29 mouse cellular contexts compared by ENCODE assay signal in genomic region chr11:24688160-24688782, GRCm38 (mm10).
"Had no signal": no experiment of that assay in that cellular context is flagged by ENCODE, and none has a peak within 500 bp of the region (broad histone marks: within the 10 kb centered on the region; RNA-seq: fewer than 3 reads in every experiment).

No protein-coding gene starts in this region.

- H3K4me2 ChIP-seq: limb, embryonic 15.5 days; liver, embryonic 11.5 days; liver, embryonic 12.5 days; liver, embryonic 13.5 days; liver, embryonic 15.5 days; lung, embryonic 14.5 days; lung, embryonic 15.5 days; midbrain, embryonic 11.5 days; midbrain, embryonic 12.5 days; midbrain, embryonic 13.5 days; midbrain, embryonic 15.5 days had no signal

- DNase-seq: left cerebral cortex, postnatal 4 days; liver; liver, embryonic 13.5 days; liver, postnatal 0 days; lung, adult 18-20 months; lung, adult 2 months; lung, embryonic 14.5 days; lung, postnatal 10 days; lung, postnatal 14 days; lung, postnatal 36 days; lung, postnatal 4 days; midbrain, embryonic 14.5 days had no signal

- H3K36me3 ChIP-seq: limb, embryonic 15.5 days; liver, embryonic 12.5 days; liver, embryonic 13.5 days; liver, embryonic 15.5 days; lung, embryonic 15.5 days; midbrain, embryonic 10.5 days; midbrain, embryonic 12.5 days; midbrain, embryonic 13.5 days; midbrain, embryonic 15.5 days had no signal

- H3K4me1 ChIP-seq: limb, embryonic 15.5 days; liver, embryonic 12.5 days; liver, embryonic 13.5 days; liver, embryonic 15.5 days; lung, embryonic 15.5 days; megakaryocyte, embryonic 14.5 days; midbrain, embryonic 10.5 days; midbrain, embryonic 12.5 days; midbrain, embryonic 13.5 days; midbrain, embryonic 15.5 days had no signal

- H3K9me3 ChIP-seq: limb, embryonic 15.5 days; liver, embryonic 12.5 days; liver, embryonic 13.5 days; liver, embryonic 15.5 days; lung, embryonic 15.5 days; midbrain, embryonic 10.5 days; midbrain, embryonic 12.5 days; midbrain, embryonic 13.5 days; midbrain, embryonic 15.5 days had no signal

- ATAC-seq: liver, embryonic 12.5 days; liver, postnatal 0 days; lung, postnatal 0 days; midbrain, embryonic 13.5 days; midbrain, embryonic 15.5 days; midbrain, embryonic 16.5 days had no signal

- H3K4me3 ChIP-seq: left cerebral cortex, adult 2 months; limb, embryonic 15.5 days; liver, embryonic 12.5 days; liver, embryonic 13.5 days; liver, embryonic 15.5 days; lung, embryonic 15.5 days; megakaryocyte, embryonic 14.5 days; midbrain, embryonic 10.5 days; midbrain, embryonic 12.5 days; midbrain, embryonic 13.5 days; midbrain, embryonic 15.5 days; myocyte had no signal

- H3K9ac ChIP-seq: limb, embryonic 15.5 days; liver, embryonic 12.5 days; liver, embryonic 13.5 days; liver, embryonic 14.5 days; liver, embryonic 15.5 days; liver, postnatal 0 days; lung, embryonic 14.5 days; lung, embryonic 15.5 days; midbrain, embryonic 12.5 days; midbrain, embryonic 13.5 days; midbrain, embryonic 15.5 days had no signal

- H3K27me3 ChIP-seq: limb, embryonic 15.5 days; liver, embryonic 12.5 days; liver, embryonic 13.5 days; liver, embryonic 15.5 days; lung, embryonic 15.5 days; megakaryocyte, embryonic 14.5 days; midbrain, embryonic 12.5 days; midbrain, embryonic 13.5 days; midbrain, embryonic 15.5 days had no signal

- H3K27ac ChIP-seq: left cerebral cortex, adult 2 months; limb, embryonic 15.5 days; liver, embryonic 12.5 days; liver, embryonic 13.5 days; liver, embryonic 14.5 days; liver, embryonic 15.5 days; lung, embryonic 15.5 days; macrophage; midbrain, embryonic 10.5 days; midbrain, embryonic 12.5 days; midbrain, embryonic 13.5 days; midbrain, embryonic 15.5 days had no signal
